Mouse (Mus musculus) midbrain, embryonic 16.5 days (tissue): ENCODE measurements around the gene Kndc1. TPM values are rescaled to one million over a fixed set of nuclear protein-coding genes. Genes with fewer than 3 reads are reported as not detected.

Source experiments
- ATAC-seq: fragments of 200-750 bp; cut with Nextera tagmentation; 2 replicates; pipeline ENCODE4 v1.8.0; 2017; ENCODE audit warnings: moderate TSS enrichment
- H3K27ac ChIP-seq: fragments of 300-500 bp; sonication (generic); 2 replicates; pipeline ENCODE4 v1.5.1; 2014; ENCODE audit warnings: mild to moderate bottlenecking, low read length, mixed read lengths
- H3K27me3 ChIP-seq: fragments of 300-500 bp; sonication (generic); 2 replicates; pipeline ENCODE4 v1.6.1; 2014; ENCODE audit warnings: low read depth, low read length, mixed read lengths; ENCODE audit not compliant: control insufficient read depth, insufficient read depth
- H3K36me3 ChIP-seq: fragments of 300-500 bp; sonication (generic); 2 replicates; pipeline ENCODE4 v1.6.1; 2014; ENCODE audit warnings: mild to moderate bottlenecking, low read length, moderate library complexity, mixed read lengths; ENCODE audit not compliant: control insufficient read depth, insufficient read depth
- H3K4me1 ChIP-seq: fragments of 300-500 bp; sonication (generic); 2 replicates; pipeline ENCODE4 v1.6.1; 2014; ENCODE audit warnings: mild to moderate bottlenecking, low read length, mixed read lengths; ENCODE audit not compliant: control insufficient read depth, insufficient read depth
- H3K4me2 ChIP-seq: fragments of 300-500 bp; sonication (generic); 2 replicates; pipeline ENCODE4 v1.6.1; 2014; ENCODE audit warnings: mild to moderate bottlenecking, low read length, mixed read lengths
- H3K4me3 ChIP-seq: fragments of 300-500 bp; sonication (generic); 2 replicates; pipeline ENCODE4 v1.5.1; 2014; ENCODE audit warnings: low read depth, mild to moderate bottlenecking, low read length, moderate library complexity, mixed read lengths
- H3K9ac ChIP-seq: fragments of 300-500 bp; sonication (generic); 2 replicates; pipeline ENCODE4 v1.6.1; 2014; ENCODE audit warnings: low read depth, low read length, mixed read lengths
- H3K9me3 ChIP-seq: fragments of 300-500 bp; sonication (generic); replicated peaks from 2 replicates; pipeline ENCODE4 v1.6.1; 2014; ENCODE audit warnings: mild to moderate bottlenecking, low read length, mixed read lengths; ENCODE audit not compliant: control insufficient read depth, poor library complexity, severe bottlenecking
- WGBS: fragments of 180-500 bp; shearing (Covaris S2); extraction: QIAGEN DNeasy Blood & Tissue Kit; methylation state at CpG from one replicate; pipeline ENCODE4 v1.1.7; 2014; 5-methylcytosine and 5-hydroxymethylcytosine counted together
- polyA plus RNA-seq: library from polyadenylated mRNA; unstranded; fragments of >200 nt; fragmentation: Nextera tagmentation; extraction: Ambion mirVana; gene quantifications from 2 replicates; pipeline ENCODE4 v1.2.1, GENCODE M21; 2015

Kndc1 gene
- polyA plus RNA-seq: 22.5 and 23.6 TPM in 2 replicates

- peaks cover 2% of the 10 kb centered on the region; the same call in 1 of the 2 replicates for H3K27me3 ChIP-seq
- peak within 1 kb of the TSS; percentile 65 for H3K4me2 ChIP-seq
- WGBS: under 1% methylated on average over 49 of the region's 50 CpGs
- H3K36me3 ChIP-seq: peaks cover 5% of the 10 kb centered on the region; the same call in 1 of the 2 replicates
- peak within 1 kb of the TSS; percentile 67 for H3K4me3 ChIP-seq
- H3K9ac ChIP-seq: peak within 1 kb of the TSS; percentile 85
- H3K4me1 ChIP-seq: peaks cover 7% of the 10 kb centered on the region; the same call in 1 of the 2 replicates
- peak within 1 kb of the TSS; percentile 53 for H3K27ac ChIP-seq
- H3K9me3 ChIP-seq: no peaks in the 10 kb centered on the region
- ATAC-seq: peak; percentile 90
Observed at GRCm38 (mm10) chr7:139894655-139895557, at the start of gene Kndc1. Gene Kndc1 (plus strand): TSS chr7:139894696.

- H3K4me3 ChIP-seq: no peak overlapping the region
- no peaks in the 10 kb centered on the region for H3K9me3 ChIP-seq
- H3K4me2 ChIP-seq: no peak overlapping the region
- no peaks in the 10 kb centered on the region for H3K27me3 ChIP-seq
- no peak for ATAC-seq
- no peak overlapping the region for H3K27ac ChIP-seq
- no peaks in the 10 kb centered on the region; the same call in none of the 2 replicates for H3K36me3 ChIP-seq
- H3K4me1 ChIP-seq: peaks cover 13% of the 10 kb centered on the region
- 84% methylated on average over 2 of the region's 2 CpGs for WGBS
- no peak overlapping the region for H3K9ac ChIP-seq
Observed at GRCm38 (mm10) chr7:139845101-139845500, 49.4 kb upstream of the Kndc1 start.

DNA sequence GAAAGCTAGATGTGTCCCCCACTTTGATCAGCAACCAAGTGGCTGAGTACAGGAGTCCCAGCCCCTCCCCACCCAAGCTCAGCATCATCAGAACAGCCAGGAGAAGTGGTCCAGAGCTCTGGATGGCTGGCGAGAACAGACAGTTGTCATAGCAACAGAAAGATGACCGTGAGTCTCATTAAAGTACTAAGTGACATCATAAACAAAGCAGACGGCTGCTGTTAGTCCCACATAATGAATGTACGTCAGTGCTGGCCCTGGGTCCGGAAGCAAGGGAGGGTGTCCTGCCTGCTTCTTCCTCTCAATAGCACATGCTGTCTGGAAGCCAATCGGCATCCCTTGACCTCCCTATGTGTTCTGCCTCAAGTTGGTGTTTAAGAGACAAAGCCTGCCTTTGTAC lies 44.3 kb upstream of the Kndc1 start:
- WGBS: 4% methylated on average over 6 of the region's 6 CpGs
- Histone ChIP-seq H3K27ac (peak overlapping the region; percentile 87), H3K27me3 (no peaks in the 10 kb centered on the region), H3K4me2 (no peak overlapping the region), H3K4me3 (no peak overlapping the region), H3K4me1 (peaks cover 27% of the 10 kb centered on the region), H3K9ac (no peak overlapping the region; the same call in 1 of the 2 replicates), H3K36me3 (peaks cover 5% of the 10 kb centered on the region; the same call in 1 of the 2 replicates), H3K9me3 (no peaks in the 10 kb centered on the region)
- peak; percentile 90 for ATAC-seq

- Histone ChIP-seq H3K27me3 (no peaks in the 10 kb centered on the region), H3K36me3 (peaks cover 5% of the 10 kb centered on the region; the same call in 1 of the 2 replicates), H3K4me1 (peaks cover 32% of the 10 kb centered on the region), H3K9me3 (no peaks in the 10 kb centered on the region), H3K27ac (peak overlapping the region; percentile 87), H3K9ac (no peak overlapping the region), H3K4me2 (no peak overlapping the region), H3K4me3 (no peak overlapping the region)
- ATAC-seq: 0 out of 2 replicates have a peak, but pooled peaks have one; percentile 37
- 60% methylated on average over 5 of the region's 5 CpGs for WGBS
Observed at GRCm38 (mm10) chr7:139850677-139851076, 43.8 kb upstream of the Kndc1 start.

- no peaks in the 10 kb centered on the region for H3K9me3 ChIP-seq
- H3K9ac ChIP-seq: no peak overlapping the region
- WGBS: 30% methylated on average over 6 of the region's 6 CpGs
- H3K4me2 ChIP-seq: no peak overlapping the region
- peaks cover 5% of the 10 kb centered on the region; the same call in 1 of the 2 replicates for H3K36me3 ChIP-seq
- H3K27ac ChIP-seq: peak overlapping the region; percentile 87
- peaks cover 32% of the 10 kb centered on the region for H3K4me1 ChIP-seq
- ATAC-seq: peak; percentile 72
- no peaks in the 10 kb centered on the region for H3K27me3 ChIP-seq
- H3K4me3 ChIP-seq: no peak overlapping the region
Observed at GRCm38 (mm10) chr7:139851098-139851497, 43.4 kb upstream of the Kndc1 start.

DNA sequence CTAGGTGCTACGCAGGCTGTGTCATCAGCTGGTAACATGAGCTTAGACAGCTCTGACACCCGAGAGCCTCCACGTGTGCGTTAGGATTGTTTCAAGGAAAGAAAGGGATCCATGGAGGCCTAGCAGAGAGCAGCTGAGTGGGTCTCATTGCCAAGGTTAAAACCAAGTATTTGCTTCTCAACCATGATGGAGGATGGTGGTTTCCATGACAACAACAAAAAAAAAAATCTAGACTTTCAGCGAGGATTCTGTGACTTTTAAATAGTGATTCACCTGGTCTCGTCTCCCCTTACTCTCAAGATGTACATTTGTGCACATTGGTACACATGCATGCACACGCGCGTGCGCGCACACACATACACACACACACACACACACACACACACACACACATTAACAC lies 39.2 kb upstream of the Kndc1 start:
- H3K4me2 ChIP-seq: no peak overlapping the region
- 72% methylated on average over 11 of the region's 11 CpGs for WGBS
- no peak overlapping the region for H3K9ac ChIP-seq
- H3K27me3 ChIP-seq: no peaks in the 10 kb centered on the region
- ATAC-seq: 0 out of 2 replicates have a peak, but pooled peaks have one; percentile 10
- peaks cover 5% of the 10 kb centered on the region; the same call in 1 of the 2 replicates for H3K36me3 ChIP-seq
- H3K4me3 ChIP-seq: no peak overlapping the region
- peak overlapping the region; percentile 61 for H3K27ac ChIP-seq
- no peaks in the 10 kb centered on the region for H3K9me3 ChIP-seq
- H3K4me1 ChIP-seq: peaks cover 20% of the 10 kb centered on the region

- Histone ChIP-seq H3K4me2 (no peak overlapping the region), H3K4me3 (no peak overlapping the region), H3K27ac (no peak overlapping the region), H3K27me3 (no peaks in the 10 kb centered on the region), H3K9ac (no peak overlapping the region), H3K4me1 (no peaks in the 10 kb centered on the region), H3K36me3 (no peaks in the 10 kb centered on the region), H3K9me3 (no peaks in the 10 kb centered on the region)
- ATAC-seq: no peak
- WGBS: 25% methylated on average over 3 of the region's 3 CpGs
Observed at GRCm38 (mm10) chr7:139861411-139861810, 33.1 kb upstream of the Kndc1 start.

- Histone ChIP-seq H3K4me3 (no peak overlapping the region), H3K27ac (no peak overlapping the region), H3K4me2 (no peak overlapping the region), H3K9ac (no peak overlapping the region), H3K4me1 (no peaks in the 10 kb centered on the region), H3K36me3 (no peaks in the 10 kb centered on the region), H3K27me3 (no peaks in the 10 kb centered on the region), H3K9me3 (no peaks in the 10 kb centered on the region)
- ATAC-seq: no peak
- 88% methylated on average over 2 of the region's 2 CpGs for WGBS
Observed at GRCm38 (mm10) chr7:139863076-139863475, 31.4 kb upstream of the Kndc1 start.

DNA sequence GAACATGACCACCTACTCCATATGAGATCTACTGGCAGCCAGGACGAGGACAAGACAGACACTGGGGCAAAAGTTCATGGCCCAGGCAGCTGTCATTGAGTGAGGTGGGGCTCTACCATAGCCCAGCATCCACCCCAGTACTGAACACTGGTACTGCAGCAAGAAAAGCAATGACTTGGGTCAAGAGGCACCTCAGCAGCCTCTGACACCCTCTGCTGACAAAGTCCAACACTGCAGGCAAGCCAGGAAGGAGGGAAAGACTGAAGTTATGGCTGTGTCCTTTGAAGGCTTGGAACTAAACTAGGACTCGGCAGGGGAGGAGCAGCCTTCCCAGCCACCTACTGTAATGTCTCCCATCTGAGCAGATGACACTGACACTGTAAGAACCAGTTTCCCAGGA lies 30.2 kb upstream of the Kndc1 start:
- Histone ChIP-seq H3K4me2 (no peak overlapping the region), H3K9me3 (no peaks in the 10 kb centered on the region), H3K36me3 (no peaks in the 10 kb centered on the region), H3K27ac (no peak overlapping the region), H3K27me3 (no peaks in the 10 kb centered on the region), H3K4me3 (no peak overlapping the region), H3K9ac (no peak overlapping the region), H3K4me1 (no peaks in the 10 kb centered on the region)
- no peak for ATAC-seq
- WGBS: 44% methylated on average over 2 of the region's 2 CpGs
